Mouse (Mus musculus) kidney, adult 2 months (tissue): ENCODE measurements around the gene Nutm2. TPM values are rescaled to one million over a fixed set of nuclear protein-coding genes. Genes with fewer than 3 reads are reported as not detected.

Source experiments
- DNase-seq: peaks from one replicate; pipeline ENCODE4 v3.0.0; 2021
- H3K27ac ChIP-seq: fragments of 200-500 bp; 2 replicates; pipeline ENCODE4 v1.5.1; 2012; ENCODE audit warnings: low read depth, low read length, control low read depth, inconsistent platforms; ENCODE audit not compliant: insufficient read depth
- H3K27me3 ChIP-seq: fragments of 200-500 bp; replicated peaks from 2 replicates; pipeline ENCODE4 v1.6.1; 2012; ENCODE audit warnings: mild to moderate bottlenecking, moderate library complexity, low read length, inconsistent platforms; ENCODE audit not compliant: control insufficient read depth, insufficient read depth
- H3K36me3 ChIP-seq: fragments of 200-500 bp; 2 replicates; pipeline ENCODE4 v1.6.1; 2012; ENCODE audit warnings: mild to moderate bottlenecking, moderate library complexity, low read length, inconsistent platforms; ENCODE audit not compliant: control insufficient read depth, insufficient read depth
- H3K4me1 ChIP-seq: fragments of 200-500 bp; 2 replicates; pipeline ENCODE4 v1.6.1; 2011; ENCODE audit warnings: low read length; ENCODE audit not compliant: control insufficient read depth, insufficient read depth
- H3K4me3 ChIP-seq: fragments of 200-500 bp; 2 replicates; pipeline ENCODE4 v1.5.1; 2011; ENCODE audit warnings: mild to moderate bottlenecking, low read depth, low read length, control low read depth; ENCODE audit not compliant: insufficient read depth
- CTCF ChIP-seq: fragments of 200-500 bp; conservative IDR thresholded peaks from 2 replicates; pipeline ENCODE4 v1.5.1; 2011; ENCODE audit warnings: low read depth, mild to moderate bottlenecking, control low read depth, low read length, moderate library complexity, mixed read lengths; ENCODE audit not compliant: insufficient read depth, insufficient read length
- POLR2A ChIP-seq: fragments of 200-500 bp; IDR thresholded peaks from one replicate; pipeline ENCODE4 v1.6.1; 2011; ENCODE audit warnings: low read depth, low read length, control low read depth
- WGBS: fragments of 180-500 bp; shearing (Covaris S2); methylation state at CpG from one replicate; pipeline ENCODE4 v1.1.7; 2018; 5-methylcytosine and 5-hydroxymethylcytosine counted together
- polyA plus RNA-seq: library from polyadenylated mRNA; depleted of rRNA; stranded (reverse); fragments of >200 nt; gene quantifications from 2 replicates; pipeline ENCODE4 v1.2.3, GENCODE M21; 2012; rRNA removed

Nutm2 gene
- not detected in 2 replicates for polyA plus RNA-seq

- H3K36me3 ChIP-seq, result no peaks in the 10 kb centered on the region
- WGBS, result 77% methylated on average over 4 of the region's 4 CpGs
- no peaks in the 10 kb centered on the region for H3K4me1 ChIP-seq
Observed at GRCm38 (mm10) chr13:50467007-50467406, at the start of gene Nutm2. Gene Nutm2 (plus strand): TSS chr13:50467307.

DNA sequence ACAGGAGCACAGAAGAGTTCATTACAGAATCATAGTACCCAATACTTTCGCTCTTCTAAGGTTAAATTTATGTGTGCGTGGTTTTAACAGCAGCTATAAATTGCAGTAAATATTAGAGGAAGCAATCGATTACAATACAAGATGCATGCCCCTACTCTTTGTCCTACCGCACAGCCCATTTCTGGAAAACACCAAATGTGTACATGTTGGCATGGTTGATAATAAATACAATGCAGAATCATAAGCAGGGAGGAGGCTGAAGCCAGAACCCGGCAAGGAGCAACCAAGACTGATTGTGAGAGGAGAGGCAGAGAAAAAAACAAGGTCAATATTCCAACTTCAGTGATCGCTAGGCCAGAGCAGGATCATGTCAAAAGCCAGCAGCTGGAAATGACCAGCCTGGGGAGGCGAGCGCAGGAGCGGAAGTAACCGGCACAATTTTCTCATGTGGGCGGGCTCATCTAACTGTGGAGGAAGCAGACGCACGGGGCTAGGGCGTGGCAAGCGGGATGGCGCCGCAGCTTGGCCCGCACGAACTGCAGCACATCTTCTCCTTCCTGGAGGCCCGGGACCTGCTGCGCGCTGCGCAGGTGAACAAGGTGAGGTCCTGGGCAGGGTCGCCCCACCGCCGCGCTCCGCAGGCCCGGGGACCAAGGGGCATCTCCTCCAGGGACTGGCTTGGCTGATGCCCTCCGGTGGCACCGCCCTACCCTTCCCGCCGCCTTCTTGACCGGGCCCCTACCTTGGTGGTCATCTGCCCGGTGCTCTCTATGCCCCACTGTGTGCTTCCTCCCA, 49.5 kb upstream of the Nutm2 start, which contains the start of gene Fbxw17:
Gene Fbxw17, plus strand, starts transcription at position 476 of the 795 bp plus-strand sequence.
- TF ChIP-seq POLR2A (no peak), CTCF (no peak)
- DNase-seq, result peak; percentile 81
- Histone ChIP-seq H3K4me1 (peaks cover 9% of the 10 kb centered on the region; the same call in 1 of the 2 replicates), H3K27me3 (no peaks in the 10 kb centered on the region), H3K36me3 (no peaks in the 10 kb centered on the region), H3K27ac (peak within 1 kb of the TSS; percentile 48), H3K4me3 (peak within 1 kb of the TSS; percentile 83)
- WGBS, result 11% methylated on average over 35 of the region's 35 CpGs

More at GRCm38 (mm10) chr13:50467007-50467406, at the start of gene Nutm2:
- no peak for DNase-seq
- TF ChIP-seq CTCF (no peak), POLR2A (no peak)
- Histone ChIP-seq H3K4me3 (no peak within 1 kb of the TSS), H3K27ac (no peak within 1 kb of the TSS), H3K27me3 (no peaks in the 10 kb centered on the region)

DNA sequence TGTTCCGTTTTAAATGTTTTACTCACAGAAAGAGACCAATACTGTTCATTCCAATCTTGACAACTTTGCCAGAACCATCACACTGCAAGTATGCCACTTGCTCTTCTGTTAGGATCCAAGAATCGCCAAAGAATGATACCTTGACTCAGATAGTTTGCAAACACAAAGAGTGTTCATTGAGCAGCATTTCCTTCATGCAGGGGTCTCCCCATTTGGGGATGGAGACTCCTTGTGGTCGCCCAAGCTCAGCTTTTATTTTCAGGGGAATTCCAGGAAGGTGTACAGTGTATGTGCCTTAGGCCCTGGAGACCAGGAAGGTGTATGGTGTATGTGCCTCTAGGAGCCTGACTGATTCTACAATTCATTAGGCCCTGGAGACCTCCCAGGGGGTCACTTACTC, 48.7 kb upstream of the Nutm2 start:
- Histone ChIP-seq H3K4me3 (peak overlapping the region; percentile 83), H3K36me3 (no peaks in the 10 kb centered on the region), H3K27me3 (no peaks in the 10 kb centered on the region), H3K4me1 (peaks cover 9% of the 10 kb centered on the region; the same call in 1 of the 2 replicates), H3K27ac (no peak overlapping the region)
- WGBS, result 25% methylated on average over 3 of the region's 3 CpGs
- TF ChIP-seq POLR2A, result no peak
- TF ChIP-seq CTCF, result no peak
- no peak for DNase-seq

DNA sequence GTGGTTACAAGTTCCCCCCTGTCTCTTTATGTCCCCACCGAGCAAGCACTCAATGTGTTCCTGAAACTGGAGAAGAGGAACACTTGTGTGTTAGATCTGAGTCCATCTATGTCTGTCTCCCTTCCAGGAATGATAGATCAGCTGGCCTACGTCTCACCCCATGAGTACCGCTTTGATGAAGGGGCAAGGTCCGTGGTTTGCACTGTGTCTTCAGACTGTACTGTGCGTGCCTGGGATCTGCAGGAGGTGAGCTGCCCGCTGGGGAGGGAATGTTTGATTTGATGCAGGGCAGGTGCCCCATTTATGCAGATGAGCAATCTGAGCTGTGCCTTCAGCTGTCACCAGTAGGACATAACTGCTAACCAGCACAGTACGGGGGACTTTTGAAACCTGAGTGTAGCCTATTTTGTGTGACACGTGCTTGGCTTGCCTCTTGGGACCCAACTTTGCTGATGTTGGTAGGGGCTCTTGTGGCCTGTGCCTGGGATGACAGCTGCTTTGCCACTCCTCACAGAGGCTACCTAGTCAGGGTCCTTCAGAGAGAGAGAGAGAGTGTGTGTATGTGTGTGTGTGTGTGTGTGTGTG, 43.4 kb upstream of the Nutm2 start:
- TF ChIP-seq CTCF, result no peak
- TF ChIP-seq POLR2A, result no peak
- Histone ChIP-seq H3K4me1 (0 out of 2 replicates have a peak, but pooled peaks cover 2% of the 10 kb centered on the region), H3K4me3 (no peak overlapping the region), H3K27ac (no peak overlapping the region), H3K27me3 (no peaks in the 10 kb centered on the region), H3K36me3 (no peaks in the 10 kb centered on the region; the same call in 1 of the 2 replicates)
- peak; percentile 24 for DNase-seq
- 50% methylated on average over 8 of the region's 8 CpGs for WGBS

DNA sequence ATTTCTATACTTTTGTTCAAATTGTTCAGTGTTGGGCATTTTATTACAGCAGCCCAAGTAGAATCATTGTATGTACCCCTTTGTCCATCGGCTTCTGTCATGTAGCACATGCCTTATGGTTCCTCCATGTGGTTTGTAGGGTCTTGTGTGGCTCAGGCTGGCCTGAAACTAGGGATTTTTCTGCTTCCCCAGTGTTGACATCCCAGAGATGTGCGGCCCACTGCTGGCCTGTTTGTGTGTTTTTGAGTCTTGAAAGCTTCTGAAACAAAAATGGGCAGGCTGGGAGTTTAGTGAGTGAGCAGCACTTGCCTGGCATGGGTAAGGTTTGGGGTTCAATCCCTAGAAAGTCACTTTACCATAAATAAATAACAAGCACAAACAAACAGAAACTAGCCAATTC, 42.6 kb upstream of the Nutm2 start:
- Histone ChIP-seq H3K4me1 (no peaks in the 10 kb centered on the region), H3K4me3 (no peak overlapping the region), H3K27me3 (no peaks in the 10 kb centered on the region), H3K27ac (no peak overlapping the region), H3K36me3 (no peaks in the 10 kb centered on the region; the same call in 1 of the 2 replicates)
- WGBS, result 97% methylated on average over 2 of the region's 2 CpGs
- TF ChIP-seq POLR2A (no peak), CTCF (no peak)
- no peak for DNase-seq

- 66% methylated on average over 4 of the region's 4 CpGs for WGBS
- Histone ChIP-seq H3K4me1 (no peaks in the 10 kb centered on the region), H3K4me3 (no peak overlapping the region), H3K27me3 (no peaks in the 10 kb centered on the region), H3K27ac (no peak overlapping the region), H3K36me3 (no peaks in the 10 kb centered on the region; the same call in 1 of the 2 replicates)
- TF ChIP-seq POLR2A (no peak), CTCF (no peak)
- no peak for DNase-seq
Observed at GRCm38 (mm10) chr13:50426686-50427085, 40.4 kb upstream of the Nutm2 start.

- no peak for TF ChIP-seq POLR2A
- TF ChIP-seq CTCF, result no peak
- WGBS, result 76% methylated on average over 2 of the region's 2 CpGs
- Histone ChIP-seq H3K4me1 (no peaks in the 10 kb centered on the region), H3K27ac (no peak within 1 kb of the TSS), H3K36me3 (no peaks in the 10 kb centered on the region), H3K4me3 (no peak within 1 kb of the TSS), H3K27me3 (no peaks in the 10 kb centered on the region)
- no peak for DNase-seq
Observed at GRCm38 (mm10) chr13:50443812-50444211, 23.3 kb upstream of the Nutm2 start, which contains the start of gene Gm47429. Gene Gm47429 (minus strand): TSS chr13:50443912.
